Mouse (Mus musculus) urinary bladder, postnatal 4 days (tissue): Measurements from ENCODE around the gene Cldn10.
A peak's percentile ranks its signal among the peaks of the same experiment; 100 is the strongest.

ENCODE experiments used
- DNase-seq, 2 experiments: peaks; one replicate each; pipeline ENCODE4 v3.0.0; 2021 to 2022; ENCODE audit warnings: low spot score in 2 of 2

The Cldn10 gene

DNA sequence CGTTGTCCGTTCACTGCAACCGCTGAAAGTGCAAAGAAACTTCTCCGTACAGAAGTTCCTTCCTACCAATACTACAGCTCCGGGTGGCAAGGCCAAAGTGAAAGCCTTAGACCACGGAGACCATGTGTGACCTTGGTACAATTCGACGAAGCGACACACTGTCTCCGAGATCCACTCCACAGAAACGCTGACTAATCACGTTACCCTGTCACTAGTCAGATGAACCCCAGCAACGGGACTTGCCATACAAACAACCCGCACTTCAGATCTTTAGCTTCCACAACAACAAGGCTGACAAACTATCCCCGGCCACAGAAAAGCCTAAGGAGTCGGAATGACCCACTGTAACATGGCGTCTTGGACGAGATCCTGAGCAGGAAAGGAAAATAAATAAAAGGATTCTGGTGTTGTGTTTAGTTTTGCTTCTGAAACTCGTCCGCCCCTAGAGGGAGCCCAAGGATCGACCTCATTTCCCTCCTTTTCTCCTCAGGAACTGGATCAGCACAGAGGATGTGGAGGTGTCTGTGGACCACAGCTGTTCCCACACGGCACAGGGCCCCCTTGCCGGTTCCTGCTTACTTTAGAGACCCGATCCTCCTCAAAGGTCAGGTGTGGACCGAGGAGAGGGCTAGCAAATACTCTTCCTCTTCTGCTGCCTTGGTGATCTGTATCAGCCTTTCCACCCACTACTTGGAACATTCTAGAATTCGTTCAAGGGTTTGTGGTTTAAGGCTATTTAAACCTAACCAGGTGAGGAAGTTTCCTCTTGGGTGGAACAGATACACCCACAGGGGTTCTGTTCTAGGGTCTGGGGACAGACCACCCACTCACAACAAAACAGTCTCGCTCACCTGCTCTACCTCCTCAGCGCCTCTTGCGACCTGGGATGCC, 122.9 kb downstream of the Cldn10 start:
- DNase-seq = peak; percentile 49 to 74

DNA sequence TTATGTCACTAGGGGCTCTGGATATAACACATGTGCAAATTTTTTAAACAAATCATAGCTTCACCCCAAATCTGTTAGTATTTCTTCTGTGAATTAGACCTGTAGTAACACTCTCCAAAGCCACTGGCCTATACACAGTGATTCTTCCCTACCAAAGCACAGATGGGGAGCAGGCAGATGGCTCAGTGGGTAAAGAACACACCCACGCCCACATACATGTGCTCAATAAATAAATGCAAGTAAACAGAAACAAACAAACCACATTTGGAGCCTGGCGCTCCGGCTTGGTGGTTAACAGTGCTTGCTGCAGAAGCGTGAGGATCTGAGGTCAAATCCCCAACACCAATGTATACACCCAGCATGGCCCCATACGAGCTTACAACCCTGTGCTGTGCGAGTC, 123.8 kb downstream of the Cldn10 start:
- DNase-seq = no peak

DNA sequence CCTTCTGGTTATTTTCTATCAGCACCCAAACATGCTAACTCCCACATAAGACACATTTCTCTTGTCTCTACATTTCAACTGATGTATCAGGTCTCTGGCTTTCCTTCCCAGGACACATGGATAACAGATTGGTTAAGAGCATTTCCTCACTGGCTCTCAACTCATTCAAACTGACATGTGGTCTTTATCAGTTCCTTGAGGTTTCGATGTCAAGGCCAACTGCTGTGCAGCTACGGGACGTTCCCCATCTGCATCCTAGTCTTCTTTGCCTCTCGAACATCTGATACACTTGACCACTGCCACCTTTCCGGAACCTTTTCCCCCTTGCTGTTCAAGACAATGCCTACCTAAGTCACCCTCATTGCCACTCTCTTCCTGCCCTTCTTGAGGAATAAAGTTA, 125.9 kb downstream of the Cldn10 start:
- DNase-seq = no peak

DNA sequence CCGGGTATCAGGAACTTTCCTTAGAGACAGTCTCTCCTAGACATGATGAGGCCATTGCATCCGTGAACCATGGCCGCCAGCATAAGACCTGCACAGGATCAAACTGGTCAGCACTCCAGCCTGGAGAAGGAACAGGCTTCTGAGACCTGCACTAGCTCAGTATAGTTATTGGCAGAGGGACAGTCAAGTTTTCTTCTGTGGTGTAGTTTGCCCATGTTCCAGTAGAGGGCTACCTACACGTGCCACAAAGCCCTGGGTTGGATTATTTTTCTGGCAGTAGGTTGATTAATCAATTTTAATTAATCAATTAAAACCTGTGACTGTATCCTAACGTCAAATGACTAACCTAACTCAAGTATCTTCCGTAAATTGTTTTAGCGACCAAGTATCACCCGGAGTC, 131.3 kb downstream of the Cldn10 start:
- no peak for DNase-seq

DNA sequence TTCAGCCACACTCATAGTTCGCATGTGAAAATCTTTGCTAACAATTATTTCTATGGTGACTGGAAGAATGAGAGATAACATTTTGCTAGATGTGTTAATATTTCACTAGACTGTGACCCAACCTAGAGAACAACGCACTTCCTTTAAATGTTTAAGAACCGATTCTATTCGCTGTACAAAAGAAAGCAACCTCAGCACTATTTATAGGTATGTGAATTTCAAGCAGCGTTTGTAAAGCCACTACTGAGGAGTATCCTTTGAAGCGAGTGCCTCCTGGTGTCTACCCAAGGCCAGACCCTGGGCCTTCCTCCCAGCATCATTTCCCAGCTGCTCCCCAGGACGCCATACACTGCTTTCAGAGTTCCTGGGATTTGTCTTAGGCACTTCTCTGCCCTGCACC, 132.9 kb downstream of the Cldn10 start:
- no peak for DNase-seq

DNA sequence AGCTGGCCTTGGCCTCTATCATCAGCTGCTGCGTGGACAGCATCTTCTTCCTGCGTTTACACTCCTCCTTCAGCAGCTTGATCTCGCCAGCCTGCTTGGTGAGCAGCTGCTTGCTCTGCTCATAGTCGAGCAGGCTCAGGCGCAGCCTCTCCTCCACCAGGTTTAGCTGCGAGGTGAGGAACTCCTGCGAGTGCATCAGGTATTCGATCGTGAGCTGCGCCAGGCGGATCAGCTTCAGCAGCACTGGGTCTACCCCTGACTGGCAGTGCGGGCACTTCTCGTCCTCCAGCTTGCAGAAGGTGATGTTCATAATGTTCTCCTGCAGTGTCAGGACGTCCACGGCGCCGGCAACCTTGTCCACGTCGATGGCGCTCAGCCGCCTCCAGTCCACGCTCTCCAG, 134.5 kb downstream of the Cldn10 start:
- no peak for DNase-seq

DNA sequence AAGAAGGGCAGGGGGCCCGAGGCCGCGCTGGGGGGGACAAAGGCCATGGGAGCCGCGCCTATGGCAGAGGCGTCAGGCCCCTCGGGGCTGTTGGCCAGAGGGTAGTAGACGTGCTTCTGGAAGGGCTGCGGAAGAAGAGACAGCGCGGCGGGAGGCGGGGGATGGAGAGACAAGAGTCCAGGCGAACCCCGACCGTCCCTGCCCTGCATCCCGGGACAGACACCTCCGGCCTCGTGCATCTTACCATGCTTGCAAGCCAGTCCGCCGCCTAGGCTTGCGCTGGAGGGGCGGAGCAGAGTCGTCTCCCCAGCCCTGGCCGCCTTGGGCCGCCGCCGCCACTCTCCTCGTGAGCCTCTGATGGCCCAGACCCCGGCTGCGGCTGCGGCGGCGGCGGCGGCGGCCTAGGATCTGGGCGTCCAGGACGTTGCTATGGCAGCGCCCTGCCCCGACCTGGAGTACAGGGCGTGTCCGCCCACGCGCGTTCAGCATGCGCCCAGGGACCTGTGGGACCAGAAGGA, 135.0 kb downstream of the Cldn10 start:
- DNase-seq = peak in 1 of 2 experiments; percentile 24
